Mouse (Mus musculus) E14TG2a.4 (cell line): ENCODE data around the gene Atp6ap2.
"Not testable (repeated sequence)": the region's sequence is repeated elsewhere in the genome, so short reads cannot be mapped to it uniquely, and the experiment has no call there.

Experiments used
- H3K27me3 ChIP-seq: 2 replicates; pipeline ENCODE4 v1.6.1; 2014; ENCODE audit warnings: low read length, control low read depth; ENCODE audit not compliant: insufficient read depth
- H3K36me3 ChIP-seq: 2 replicates; pipeline ENCODE4 v1.6.1; 2014; ENCODE audit warnings: low read length, control low read depth; ENCODE audit not compliant: insufficient read depth
- H3K4me1 ChIP-seq: replicated peaks from 2 replicates; pipeline ENCODE4 v1.6.1; 2014; ENCODE audit warnings: low read depth, low read length, control low read depth
- H3K4me3 ChIP-seq: replicated peaks from 2 replicates; pipeline ENCODE4 v1.5.1; 2014; ENCODE audit warnings: mild to moderate bottlenecking, low read length
- H3K9me3 ChIP-seq: 2 replicates; pipeline ENCODE4 v1.6.1; 2014; ENCODE audit warnings: low read length, control low read depth
- CTCF ChIP-seq: conservative IDR thresholded peaks from 2 replicates; pipeline ENCODE4 v1.5.1; 2014; ENCODE audit warnings: low read length
- NANOG ChIP-seq: IDR thresholded peaks from 2 replicates; pipeline ENCODE4 v1.6.1; 2014; ENCODE audit warnings: borderline replicate concordance, low read length, mixed read lengths
- POU5F1 ChIP-seq: IDR thresholded peaks from 2 replicates; pipeline ENCODE4 v1.6.1; 2014; ENCODE audit warnings: low read length, borderline replicate concordance

Gene Atp6ap2

DNA sequence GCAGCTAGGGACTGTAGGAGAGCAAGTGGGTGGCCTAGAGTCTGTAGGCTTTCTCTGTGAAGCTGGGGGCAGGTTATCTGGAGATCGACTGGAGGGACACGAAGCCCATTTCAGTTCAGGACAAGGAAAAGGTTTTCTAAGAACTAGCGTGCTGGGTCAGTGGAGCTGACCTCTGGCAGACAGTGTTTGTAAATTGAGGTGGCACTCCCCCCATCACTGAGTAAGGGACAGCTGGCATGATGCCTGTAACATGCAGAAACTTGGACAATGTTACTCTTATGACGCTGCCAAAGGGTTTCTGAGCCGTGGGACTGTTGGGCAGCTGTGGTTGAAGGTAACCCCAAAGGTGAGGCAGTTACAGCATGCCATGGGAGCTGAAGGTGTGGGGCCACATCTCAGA lies 4.4 kb downstream of the Atp6ap2 start:
- TF ChIP-seq NANOG (no peak), POU5F1 (no peak), CTCF (no peak)
- Histone ChIP-seq H3K4me1 (peaks cover 26% of the 10 kb centered on the region), H3K36me3 (peaks cover 29% of the 10 kb centered on the region), H3K27me3 (no peaks in the 10 kb centered on the region), H3K9me3 (no peaks in the 10 kb centered on the region), H3K4me3 (no peak overlapping the region)

GRCm38 (mm10) chrX:12593824-12594223 lies 6.2 kb downstream of the Atp6ap2 start:
- H3K27me3 ChIP-seq = no peaks in the 10 kb centered on the region
- peaks cover 35% of the 10 kb centered on the region for H3K36me3 ChIP-seq
- no peak for TF ChIP-seq POU5F1
- TF ChIP-seq CTCF = no peak
- TF ChIP-seq NANOG = no peak
- H3K4me3 ChIP-seq = no peak overlapping the region
- peaks cover 22% of the 10 kb centered on the region for H3K4me1 ChIP-seq
- no peaks in the 10 kb centered on the region for H3K9me3 ChIP-seq

DNA sequence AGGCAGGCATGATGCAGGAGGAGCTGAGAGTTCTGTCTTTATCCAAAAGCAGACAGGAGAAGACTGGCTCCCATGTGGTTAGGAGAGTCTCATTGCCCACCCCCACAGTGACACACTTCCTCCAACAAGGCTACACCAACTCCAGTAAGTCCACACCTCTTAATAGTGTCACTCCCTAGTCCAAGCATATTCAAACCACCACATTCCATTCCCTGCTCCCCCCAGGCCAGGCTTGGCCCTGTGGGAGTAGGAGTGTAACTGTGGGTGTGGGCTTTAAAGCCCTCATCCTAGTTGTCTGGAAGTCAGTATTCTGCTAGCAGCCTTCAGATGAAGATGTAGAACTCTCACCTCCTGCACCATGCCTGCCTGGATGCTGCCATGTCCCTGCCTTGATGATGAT lies 22.9 kb downstream of the Atp6ap2 start:
- H3K4me1 ChIP-seq = peaks cover 34% of the 10 kb centered on the region
- H3K36me3 ChIP-seq = peaks cover 72% of the 10 kb centered on the region
- not testable (repeated sequence) for H3K9me3 ChIP-seq, H3K27me3 ChIP-seq, H3K4me3 ChIP-seq

- H3K36me3 ChIP-seq = peaks cover 72% of the 10 kb centered on the region
- H3K9me3 ChIP-seq = no peaks in the 10 kb centered on the region
- peaks cover 34% of the 10 kb centered on the region for H3K4me1 ChIP-seq
- TF ChIP-seq POU5F1 (no peak), NANOG (peak; percentile 35; the same call in 1 of the 2 replicates)
- no peaks in the 10 kb centered on the region for H3K27me3 ChIP-seq
- H3K4me3 ChIP-seq = no peak overlapping the region
These were observed 23.6 kb downstream of the Atp6ap2 start for GRCm38 (mm10) chrX:12611211-12611610.

DNA sequence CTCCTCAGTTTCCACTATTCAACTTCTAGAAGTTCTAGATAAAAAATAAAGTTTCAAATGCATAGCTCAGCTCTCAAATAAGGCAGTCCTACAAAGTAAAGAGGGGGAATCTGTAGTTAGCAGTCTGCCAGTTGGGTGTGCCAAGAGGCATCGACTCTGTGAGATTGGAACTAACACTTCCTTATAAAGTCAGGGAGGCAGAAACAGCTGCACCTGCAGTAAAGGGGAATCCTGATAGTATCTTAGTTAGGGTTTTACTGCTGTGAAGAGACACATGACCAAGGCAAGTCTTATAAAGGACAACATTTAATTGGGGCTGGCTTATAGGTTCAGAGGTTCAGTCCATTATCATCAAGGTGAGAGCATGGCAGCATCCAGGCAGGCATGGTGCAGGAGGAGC lies 24.8 kb downstream of the Atp6ap2 start:
- not testable (repeated sequence) for H3K9me3 ChIP-seq, H3K4me3 ChIP-seq, H3K27me3 ChIP-seq
- H3K4me1 ChIP-seq = peaks cover 34% of the 10 kb centered on the region
- H3K36me3 ChIP-seq = peaks cover 63% of the 10 kb centered on the region

DNA sequence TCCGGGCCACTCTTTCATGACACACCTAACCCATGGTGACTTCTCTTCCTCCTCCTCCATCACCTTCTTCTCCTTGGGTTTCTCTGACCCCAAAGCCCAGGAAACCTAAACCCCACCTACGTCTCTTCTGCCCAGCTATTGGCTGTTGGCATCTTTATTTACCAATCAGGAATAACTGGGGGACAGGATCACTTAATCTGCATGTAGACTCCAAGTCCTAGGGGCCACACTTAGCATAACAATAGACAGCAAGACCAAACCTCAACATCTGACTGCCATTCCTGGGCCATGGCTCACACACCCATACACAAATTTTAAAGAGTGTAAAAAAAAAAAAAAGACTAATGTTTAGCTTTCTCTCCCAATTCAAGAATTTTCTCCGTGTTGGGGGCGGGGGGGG lies 37.5 kb downstream of the Atp6ap2 start:
- Histone ChIP-seq H3K4me1 (peaks cover 14% of the 10 kb centered on the region), H3K36me3 (no peaks in the 10 kb centered on the region), H3K9me3 (no peaks in the 10 kb centered on the region), H3K4me3 (no peak overlapping the region), H3K27me3 (no peaks in the 10 kb centered on the region)
- TF ChIP-seq CTCF (no peak), NANOG (no peak), POU5F1 (no peak; the same call in 1 of the 2 replicates)

GRCm38 (mm10) chrX:12644976-12645375 lies 57.4 kb downstream of the Atp6ap2 start:
- TF ChIP-seq NANOG = no peak
- TF ChIP-seq CTCF = no peak
- Histone ChIP-seq H3K4me3 (no peak overlapping the region), H3K36me3 (no peaks in the 10 kb centered on the region), H3K27me3 (no peaks in the 10 kb centered on the region), H3K9me3 (no peaks in the 10 kb centered on the region), H3K4me1 (no peaks in the 10 kb centered on the region)

DNA sequence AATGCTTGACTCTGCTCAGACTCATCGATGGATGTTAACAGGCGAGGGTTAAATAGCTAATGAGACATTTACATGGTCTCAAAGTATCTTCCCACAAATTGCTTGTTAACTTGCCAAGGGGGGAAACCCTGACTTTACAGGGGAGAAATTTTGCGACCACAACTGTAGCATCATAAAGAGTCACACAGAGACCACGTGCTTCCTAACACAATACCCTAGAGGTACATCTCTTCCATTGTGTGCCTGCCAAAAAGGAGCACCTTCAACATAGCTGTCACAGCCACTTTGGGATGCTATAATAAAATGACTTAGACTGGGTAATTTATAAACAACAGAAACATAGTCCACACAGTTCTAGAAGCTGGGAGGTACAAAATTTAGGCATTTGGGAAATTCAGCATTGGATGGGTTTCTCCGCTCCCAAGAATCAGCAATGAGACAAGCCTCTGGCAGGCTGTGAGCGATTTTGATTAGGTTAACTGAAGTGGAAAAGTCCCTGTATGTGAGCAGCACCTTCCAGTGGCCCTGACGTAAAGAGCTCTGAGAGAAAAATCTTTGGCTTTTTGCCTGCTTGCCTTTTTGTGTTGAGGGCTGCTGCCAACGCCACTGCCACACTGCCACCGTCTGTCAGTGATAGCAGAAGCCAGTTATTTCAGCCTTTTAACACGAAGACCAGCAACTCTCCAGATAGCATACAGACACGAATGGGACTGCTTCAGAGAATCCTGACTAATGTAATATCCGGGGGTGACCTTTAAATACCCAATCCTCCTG lies 58.1 kb downstream of the Atp6ap2 start:
- H3K4me3 ChIP-seq = no peak overlapping the region
- H3K27me3 ChIP-seq = no peaks in the 10 kb centered on the region
- H3K36me3 ChIP-seq = no peaks in the 10 kb centered on the region
- H3K9me3 ChIP-seq = no peaks in the 10 kb centered on the region
- TF ChIP-seq CTCF = no peak
- no peak for TF ChIP-seq POU5F1
- TF ChIP-seq NANOG = no peak
- no peaks in the 10 kb centered on the region for H3K4me1 ChIP-seq

- no peaks in the 10 kb centered on the region for H3K27me3 ChIP-seq
- H3K4me1 ChIP-seq = 0 out of 2 replicates have a peak, but pooled peaks cover 2% of the 10 kb centered on the region
- H3K4me3 ChIP-seq = peak overlapping the region; percentile 62
- H3K9me3 ChIP-seq = no peaks in the 10 kb centered on the region
- TF ChIP-seq NANOG (no peak), POU5F1 (no peak), CTCF (no peak)
- peaks cover 26% of the 10 kb centered on the region for H3K36me3 ChIP-seq
These were observed 64.3 kb downstream of the Atp6ap2 start for GRCm38 (mm10) chrX:12651906-12652305.
